Mouse (Mus musculus): ENCODE measurements around the gene Gm21767.
"Not testable (repeated sequence)": the region's sequence is repeated elsewhere in the genome, so short reads cannot be mapped to it uniquely, and the experiment has no call there.

Gene Gm21767

DNA sequence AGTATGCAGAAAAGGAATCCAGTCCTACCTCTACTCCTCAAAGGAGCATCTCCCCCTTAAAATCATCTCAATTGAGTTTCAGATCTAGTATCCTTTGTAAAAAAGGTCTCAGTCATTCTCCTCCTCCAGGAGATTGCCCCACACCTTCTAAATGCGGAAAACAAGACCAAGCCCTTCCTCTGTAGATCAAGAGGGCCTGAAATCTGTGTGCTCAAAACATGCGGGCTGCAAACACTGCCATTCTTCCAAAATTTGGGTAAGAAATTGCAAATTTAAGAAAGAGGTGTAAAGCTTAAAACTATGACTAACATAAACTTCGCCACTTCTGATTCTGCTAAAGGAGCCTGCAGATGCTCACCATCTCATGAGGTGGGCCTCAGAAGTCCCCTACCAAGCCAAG lies at the start of gene Gm21767:
Gm21767 (plus strand) TSS at position 301 of the 400 bp plus-strand sequence.
- DNase-seq (ENCODE audit: low spot score) = not testable (repeated sequence)
